29 mouse cellular contexts compared by ENCODE assay signal in genomic region chr11:3341476-3341875, GRCm38 (mm10). TPM values are rescaled to one million over a fixed set of nuclear protein-coding genes. Genes with fewer than 3 reads are reported as not detected.
DNase-seq lines count a peak whose midpoint lies in the region; ATAC-seq and TF ChIP-seq lines count a peak whose summit lies in the region.
"Had no signal": no experiment of that assay in that cellular context is flagged by ENCODE, and none has a peak within 500 bp of the region (broad histone marks: within the 10 kb centered on the region; RNA-seq: fewer than 3 reads in every experiment).

No protein-coding gene starts in this region.

- no peaks in the 10 kb centered on the region for H3K27me3 ChIP-seq in hindbrain, embryonic 13.5 days
- H3K27me3 ChIP-seq in hindbrain, postnatal 0 days (ENCODE audit: insufficient read depth, low read length) = no peaks in the 10 kb centered on the region
- H3K27me3 ChIP-seq: CH12.LX; embryonic facial prominence, embryonic 13.5 days; forebrain, embryonic 12.5 days; forebrain, embryonic 15.5 days; heart, embryonic 15.5 days; Patski had no signal

- no peak overlapping the region for H3K27ac ChIP-seq in gastrocnemius, adult 2 months
- H3K27ac ChIP-seq in hindbrain, embryonic 13.5 days = 0 out of 2 replicates have a peak overlapping the region, but pooled peaks have one; percentile 0
- H3K27ac ChIP-seq in hindbrain, postnatal 0 days = no peak overlapping the region
- H3K27ac ChIP-seq: embryonic facial prominence, embryonic 10.5 days; embryonic facial prominence, embryonic 13.5 days; forebrain, embryonic 12.5 days; forebrain, embryonic 15.5 days; heart, embryonic 15.5 days; hindbrain, embryonic 10.5 days; hindbrain, embryonic 14.5 days had no signal

- no peak overlapping the region for H3K9ac ChIP-seq in hindbrain, embryonic 13.5 days
- no peak overlapping the region for H3K9ac ChIP-seq in hindbrain, postnatal 0 days (replicated peaks; ENCODE audit: low read length)
- H3K9ac ChIP-seq: embryonic facial prominence, embryonic 13.5 days; forebrain, embryonic 12.5 days; forebrain, embryonic 15.5 days; heart, embryonic 15.5 days; hindbrain, embryonic 14.5 days had no signal

- no peak overlapping the region for H3K4me2 ChIP-seq in hindbrain, embryonic 13.5 days
- H3K4me2 ChIP-seq in hindbrain, postnatal 0 days (ENCODE audit: low read depth, low read length) = no peak overlapping the region
- H3K4me2 ChIP-seq: embryonic facial prominence, embryonic 13.5 days; forebrain, embryonic 12.5 days; forebrain, embryonic 15.5 days; heart, embryonic 11.5 days; heart, embryonic 15.5 days; hindbrain, embryonic 14.5 days had no signal

- peaks cover 16% of the 10 kb centered on the region for H3K4me1 ChIP-seq in hindbrain, embryonic 13.5 days (replicated peaks)
- H3K4me1 ChIP-seq in hindbrain, postnatal 0 days (ENCODE audit: insufficient read depth, low read length) = peaks cover 14% of the 10 kb centered on the region

- TF ChIP-seq CTCF in gastrocnemius, adult 2 months (IDR thresholded peaks at IDR 0.05) = no peak
- TF ChIP-seq CTCF in hindbrain, postnatal 0 days (IDR thresholded peaks at IDR 0.05; ENCODE audit: low read depth) = no peak

- peak; percentile 18 for DNase-seq in gastrocnemius, adult 2 months
- DNase-seq in gastrocnemius, postnatal 25 days = no peak
- DNase-seq in hindbrain, postnatal 0 days (ENCODE audit: low spot score) = no peak
- peak; percentile 28 for DNase-seq in thymus, postnatal 4 days
- no peak for DNase-seq in thymus, postnatal 14 days
- DNase-seq: adrenal gland, postnatal 10 days; adrenal gland, postnatal 36 days; cerebellum, adult 18-20 months; cerebellum, postnatal 10 days; cerebellum, postnatal 36 days; embryo, embryonic 11 days; gastrocnemius, postnatal 10 days; heart, adult 18-20 months; heart, postnatal 10 days; heart, postnatal 36 days had no signal

- H3K36me3 ChIP-seq in hindbrain, embryonic 13.5 days = peaks cover 54% of the 10 kb centered on the region
- peaks cover 43% of the 10 kb centered on the region for H3K36me3 ChIP-seq in hindbrain, postnatal 0 days (ENCODE audit: insufficient read depth, low read length)

- 83% methylated on average over 5 of the region's 5 CpGs for whole genome bisulfite sequencing in hindbrain, embryonic 13.5 days
- WGBS in hindbrain, postnatal 0 days = 84% methylated on average over 5 of the region's 5 CpGs

- H3K9me3 ChIP-seq in hindbrain, embryonic 13.5 days = no peaks in the 10 kb centered on the region
- H3K9me3 ChIP-seq in hindbrain, postnatal 0 days (ENCODE audit: low read length) = no peaks in the 10 kb centered on the region
- H3K9me3 ChIP-seq: embryonic facial prominence, embryonic 10.5 days; embryonic facial prominence, embryonic 13.5 days; forebrain, embryonic 12.5 days; forebrain, embryonic 15.5 days; G1E; heart, embryonic 15.5 days; hindbrain, embryonic 10.5 days had no signal

- no peak overlapping the region for H3K4me3 ChIP-seq in gastrocnemius, adult 2 months
- H3K4me3 ChIP-seq in hindbrain, embryonic 13.5 days = no peak overlapping the region
- no peak overlapping the region for H3K4me3 ChIP-seq in hindbrain, postnatal 0 days (ENCODE audit: low read length)
- H3K4me3 ChIP-seq: embryonic facial prominence, embryonic 10.5 days; embryonic facial prominence, embryonic 13.5 days; erythroblast, embryonic 14.5 days; forebrain, embryonic 12.5 days; forebrain, embryonic 15.5 days; heart, embryonic 15.5 days; hindbrain, embryonic 10.5 days had no signal

- intact Hi-C loops in gastrocnemius, adult 2 months (cut with DNase I) = no loop called here

- no peak for ATAC-seq in hindbrain, embryonic 13.5 days (ENCODE audit: low FRiP score)
- no peak for ATAC-seq in hindbrain, postnatal 0 days
- ATAC-seq: forebrain, embryonic 15.5 days; intestine, postnatal 0 days; Patski had no signal

RNA-seq across cellular contexts. Expression of gene Pik3ip1, which starts 11.3 kb away (rescaled TPM):
- 10 to 100 TPM; 17.7 to 21.7 TPM for total RNA-seq in gastrocnemius, adult 2 months (2021)
- 10 to 100 TPM; 15.3 to 17.7 TPM for total RNA-seq in gastrocnemius, postnatal 25 days (2021)
- polyA plus RNA-seq in hindbrain, embryonic 13.5 days (2015; fragmentation: Nextera tagmentation; extraction: Ambion mirVana) = 25.4 and 25.5 TPM in 2 replicates
- 34.3 and 40.9 TPM in 2 replicates for total RNA-seq in hindbrain, postnatal 0 days (2014; rRNA removed)
- 41.6 and 45.4 TPM in 2 replicates for polyA plus RNA-seq in hindbrain, postnatal 0 days (2015; fragmentation: Nextera tagmentation; extraction: Ambion mirVana)

RNA-seq across cellular contexts. Expression of gene Patz1, which starts 52.8 kb away (rescaled TPM):
- total RNA-seq in gastrocnemius, adult 2 months (2021) = 10 to 100 TPM; 11.9 to 17.2 TPM
- 1 to 10 TPM; 9.2 to 9.6 TPM for total RNA-seq in gastrocnemius, postnatal 25 days (2021)
- 69.6 TPM in 2 replicates for polyA plus RNA-seq in hindbrain, embryonic 13.5 days (2015; fragmentation: Nextera tagmentation; extraction: Ambion mirVana)
- total RNA-seq in hindbrain, postnatal 0 days (2014; rRNA removed) = 89.6 and 97.1 TPM in 2 replicates
- polyA plus RNA-seq in hindbrain, postnatal 0 days (2015; fragmentation: Nextera tagmentation; extraction: Ambion mirVana) = 38.8 and 40.4 TPM in 2 replicates

Comparison
In these comparisons a context has a peak if more than half of its experiments do, and no peak if none do; other contexts are left out.
1. DNase-seq: peak in gastrocnemius, adult 2 months (single experiment) and thymus, postnatal 4 days (single experiment); none in gastrocnemius, postnatal 25 days (single experiment), hindbrain, postnatal 0 days (single experiment) and thymus, postnatal 14 days (single experiment).